Mouse (Mus musculus): Measurements from ENCODE around the gene Enpp1.

GRCm38 (mm10) chr10:24712901-24713300 is 942 bp upstream of the Enpp1 start:
- TF ChIP-seq CTCF (IDR thresholded peaks at IDR 0.05; ENCODE audit: borderline replicate concordance, insufficient read depth, low read length) (no peak), POLR2A (IDR thresholded peaks at IDR 0.05; ENCODE audit: low read depth, low read length) (no peak)

Data from embryonic fibroblast, embryonic 13.5 days (primary cell).